Mouse (Mus musculus) hindbrain, embryonic 12.5 days (tissue): Measurements from ENCODE around the gene Uck1. TPM values are rescaled to one million over a fixed set of nuclear protein-coding genes. Genes with fewer than 3 reads are reported as not detected.

Experiments
- ATAC-seq: fragments of 200-750 bp; cut with Nextera tagmentation; 2 replicates; pipeline ENCODE4 v1.8.0; 2017; ENCODE audit warnings: moderate TSS enrichment; ENCODE audit not compliant: low FRiP score
- H3K27ac ChIP-seq: fragments of 300-500 bp; sonication (generic); 2 replicates; pipeline ENCODE4 v1.5.1; 2016; ENCODE audit warnings: mild to moderate bottlenecking
- H3K27me3 ChIP-seq: fragments of 300-500 bp; sonication (generic); 2 replicates; pipeline ENCODE4 v1.6.1; 2016; ENCODE audit warnings: mild to moderate bottlenecking
- H3K36me3 ChIP-seq: fragments of 300-500 bp; sonication (generic); 2 replicates; pipeline ENCODE4 v1.6.1; 2016; ENCODE audit warnings: mild to moderate bottlenecking
- H3K4me1 ChIP-seq: fragments of 300-500 bp; sonication (generic); 2 replicates; pipeline ENCODE4 v1.6.1; 2016
- H3K4me2 ChIP-seq: fragments of 300-500 bp; sonication (generic); replicated peaks from 2 replicates; pipeline ENCODE4 v1.6.1; 2016; ENCODE audit warnings: mild to moderate bottlenecking
- H3K4me3 ChIP-seq: fragments of 300-500 bp; sonication (generic); 2 replicates; pipeline ENCODE4 v1.5.1; 2016; ENCODE audit warnings: mild to moderate bottlenecking
- H3K9ac ChIP-seq: fragments of 300-500 bp; sonication (generic); 2 replicates; pipeline ENCODE4 v1.6.1; 2016; ENCODE audit warnings: mild to moderate bottlenecking, moderate library complexity
- H3K9me3 ChIP-seq: fragments of 300-500 bp; sonication (generic); replicated peaks from 2 replicates; pipeline ENCODE4 v1.6.1; 2016; ENCODE audit warnings: mild to moderate bottlenecking
- WGBS: fragments of 180-500 bp; shearing (Covaris S2); methylation state at CpG from one replicate; pipeline ENCODE4 v1.1.7; 2016; 5-methylcytosine and 5-hydroxymethylcytosine counted together
- polyA plus RNA-seq: library from polyadenylated mRNA; unstranded; fragments of >200 nt; fragmentation: Nextera tagmentation; extraction: Ambion mirVana; gene quantifications from 2 replicates; pipeline ENCODE4 v1.2.1, GENCODE M21; 2016

Uck1 gene
- polyA plus RNA-seq, 1 experiment from 2014 or later, result 67.3 TPM

DNA sequence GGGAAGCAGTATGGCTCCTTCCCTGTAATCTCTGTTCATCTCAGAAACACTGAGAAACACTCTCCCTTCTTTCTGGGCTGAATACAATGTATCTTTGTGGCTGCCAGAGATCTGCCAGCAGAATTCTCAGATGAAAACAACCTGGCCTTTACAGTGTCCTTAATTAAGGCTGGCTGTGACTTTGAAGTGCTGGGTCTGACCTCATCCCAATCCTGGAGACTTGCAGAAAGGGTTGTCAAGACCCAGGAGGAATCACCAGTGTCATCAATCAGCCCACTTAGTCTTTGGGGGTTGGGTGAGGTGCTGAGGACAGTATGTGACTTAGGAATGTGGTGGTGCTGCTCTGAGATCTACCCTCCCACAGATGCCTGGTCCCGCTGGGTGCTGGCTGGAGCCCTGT, 6.6 kb downstream of the Uck1 start:
- no peak overlapping the region for H3K4me3 ChIP-seq
- 93% methylated on average over 1 of the region's 1 CpGs for WGBS
- H3K9ac ChIP-seq, result no peak overlapping the region
- no peaks in the 10 kb centered on the region for H3K9me3 ChIP-seq
- no peaks in the 10 kb centered on the region for H3K27me3 ChIP-seq
- no peak overlapping the region for H3K4me2 ChIP-seq
- no peaks in the 10 kb centered on the region for H3K4me1 ChIP-seq
- no peak for ATAC-seq
- peaks cover 93% of the 10 kb centered on the region for H3K36me3 ChIP-seq
- H3K27ac ChIP-seq, result no peak overlapping the region

DNA sequence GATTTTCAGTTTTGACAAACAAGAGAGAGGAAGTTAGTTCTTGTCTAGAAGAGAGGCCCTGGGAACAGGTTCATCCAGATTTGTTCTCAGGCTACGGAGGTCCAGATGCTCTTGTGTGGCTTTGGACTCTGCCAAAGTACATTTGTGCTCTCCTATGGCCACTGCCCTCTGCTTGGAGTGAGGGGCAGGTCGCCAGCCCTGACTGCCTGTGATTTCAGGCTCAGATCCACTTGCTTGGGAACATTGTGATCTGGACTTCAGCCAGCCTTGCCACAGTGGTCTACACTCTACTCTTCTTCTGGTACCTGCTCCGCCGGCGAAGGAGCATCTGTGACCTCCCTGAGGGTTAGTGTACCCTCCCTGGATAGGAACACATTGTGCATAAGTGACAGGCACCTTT, 7.3 kb downstream of the Uck1 start:
- no peaks in the 10 kb centered on the region for H3K27me3 ChIP-seq
- H3K9me3 ChIP-seq, result no peaks in the 10 kb centered on the region
- H3K4me1 ChIP-seq, result no peaks in the 10 kb centered on the region
- no peak overlapping the region for H3K4me2 ChIP-seq
- no peak overlapping the region for H3K27ac ChIP-seq
- peaks cover 93% of the 10 kb centered on the region for H3K36me3 ChIP-seq
- ATAC-seq, result no peak
- no peak overlapping the region for H3K9ac ChIP-seq
- H3K4me3 ChIP-seq, result no peak overlapping the region
- WGBS, result 92% methylated on average over 5 of the region's 5 CpGs

DNA sequence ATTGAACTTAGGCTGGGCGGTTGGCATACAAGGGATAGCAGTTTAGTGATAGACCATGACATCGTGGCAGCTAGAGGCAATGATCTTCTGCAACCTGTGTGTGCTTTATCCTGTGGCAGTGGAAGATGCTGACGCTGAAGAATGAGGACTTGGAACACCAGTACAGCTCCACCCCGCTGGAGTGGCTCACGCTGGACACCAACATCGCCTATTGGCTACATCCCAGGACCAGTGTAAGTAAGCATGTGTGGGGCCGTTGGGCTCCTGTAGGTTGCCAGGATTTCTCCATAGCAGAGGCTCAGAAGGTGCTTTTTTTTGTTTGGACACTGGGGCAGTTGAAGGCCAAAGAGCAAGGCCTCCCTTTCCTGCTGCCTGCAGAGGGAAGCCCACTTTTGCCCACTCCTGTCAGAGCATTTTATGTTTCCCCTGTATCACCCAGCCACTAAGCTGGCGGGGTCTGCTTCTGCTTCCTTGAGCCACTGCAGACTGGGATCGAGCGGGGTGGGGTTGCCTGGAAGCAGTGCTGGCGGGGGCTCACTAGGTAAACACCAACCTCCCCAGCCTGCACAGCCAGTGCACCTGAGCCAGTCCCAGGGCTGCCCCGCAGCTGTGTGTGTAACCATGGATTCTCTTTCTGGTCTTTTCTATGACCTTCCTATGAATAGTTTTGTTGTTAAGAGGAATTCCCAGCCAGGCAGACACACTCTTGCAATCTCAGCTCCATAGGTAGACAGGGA, 8.0 kb downstream of the Uck1 start:
- Histone ChIP-seq H3K4me1 (no peaks in the 10 kb centered on the region), H3K4me3 (no peak overlapping the region), H3K27me3 (no peaks in the 10 kb centered on the region), H3K4me2 (no peak overlapping the region), H3K9me3 (no peaks in the 10 kb centered on the region), H3K9ac (no peak overlapping the region), H3K27ac (no peak overlapping the region), H3K36me3 (peaks cover 91% of the 10 kb centered on the region)
- 89% methylated on average over 12 of the region's 12 CpGs for WGBS
- no peak for ATAC-seq

- H3K9me3 ChIP-seq, result no peaks in the 10 kb centered on the region
- H3K9ac ChIP-seq, result no peak overlapping the region
- H3K27ac ChIP-seq, result no peak overlapping the region
- ATAC-seq, result no peak
- WGBS, result 78% methylated on average over 10 of the region's 10 CpGs
- H3K4me3 ChIP-seq, result no peak overlapping the region
- no peak overlapping the region for H3K4me2 ChIP-seq
- H3K36me3 ChIP-seq, result peaks cover 89% of the 10 kb centered on the region
- no peaks in the 10 kb centered on the region for H3K4me1 ChIP-seq
- no peaks in the 10 kb centered on the region for H3K27me3 ChIP-seq
These were observed 11.3 kb downstream of the Uck1 start for GRCm38 (mm10) chr2:32248377-32249361.

GRCm38 (mm10) chr2:32246741-32247140, 13.2 kb downstream of the Uck1 start:
- no peaks in the 10 kb centered on the region for H3K4me1 ChIP-seq
- no peaks in the 10 kb centered on the region for H3K27me3 ChIP-seq
- H3K36me3 ChIP-seq, result peaks cover 76% of the 10 kb centered on the region
- WGBS, result 87% methylated on average over 4 of the region's 4 CpGs
- no peaks in the 10 kb centered on the region for H3K9me3 ChIP-seq
- no peak overlapping the region for H3K4me2 ChIP-seq
- no peak overlapping the region for H3K27ac ChIP-seq
- no peak overlapping the region for H3K4me3 ChIP-seq
- no peak for ATAC-seq
- no peak overlapping the region for H3K9ac ChIP-seq

- WGBS, result 89% methylated on average over 4 of the region's 4 CpGs
- ATAC-seq, result no peak
- Histone ChIP-seq H3K4me1 (no peaks in the 10 kb centered on the region), H3K27me3 (no peaks in the 10 kb centered on the region), H3K9ac (no peak overlapping the region), H3K4me2 (no peak overlapping the region), H3K36me3 (peaks cover 44% of the 10 kb centered on the region), H3K9me3 (no peaks in the 10 kb centered on the region), H3K27ac (no peak overlapping the region), H3K4me3 (no peak overlapping the region)
These were observed 17.0 kb downstream of the Uck1 start for GRCm38 (mm10) chr2:32242986-32243385.

DNA sequence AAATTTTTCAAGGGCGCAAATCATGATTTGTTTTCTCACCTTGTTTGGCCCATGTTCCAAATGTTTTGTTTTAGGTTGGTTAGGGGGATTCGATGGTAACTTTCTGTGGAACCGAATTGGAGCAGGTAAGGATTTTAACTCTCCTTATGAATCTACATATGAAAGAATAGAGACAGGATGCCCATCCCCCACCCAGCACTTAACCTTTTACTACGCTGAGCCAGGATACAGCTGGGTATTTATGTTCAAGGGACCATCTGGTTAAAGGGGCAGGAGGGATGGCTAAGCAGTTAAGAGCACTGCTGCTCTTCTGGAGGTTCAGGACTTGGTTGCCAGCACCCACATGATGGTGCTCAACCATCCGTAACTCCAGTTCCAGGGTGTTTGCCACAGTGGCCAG, 19.4 kb downstream of the Uck1 start:
- H3K36me3 ChIP-seq, result peaks cover 30% of the 10 kb centered on the region
- no peak overlapping the region for H3K9ac ChIP-seq
- H3K4me2 ChIP-seq, result no peak overlapping the region

GRCm38 (mm10) chr2:32238708-32239435, 21.1 kb downstream of the Uck1 start:
- H3K4me2 ChIP-seq, result no peak overlapping the region
- peaks cover 22% of the 10 kb centered on the region for H3K4me1 ChIP-seq
- H3K9me3 ChIP-seq, result no peaks in the 10 kb centered on the region
- no peak overlapping the region for H3K4me3 ChIP-seq
- no peak overlapping the region for H3K27ac ChIP-seq
- WGBS, result 94% methylated on average over 9 of the region's 9 CpGs
- H3K9ac ChIP-seq, result no peak overlapping the region
- H3K36me3 ChIP-seq, result peaks cover 16% of the 10 kb centered on the region
- no peak for ATAC-seq
- no peaks in the 10 kb centered on the region for H3K27me3 ChIP-seq

More for the DNA sequence above, 19.4 kb downstream of the Uck1 start:
- ATAC-seq, result no peak
- H3K27ac ChIP-seq, result no peak overlapping the region
- no peaks in the 10 kb centered on the region for H3K9me3 ChIP-seq
- no peaks in the 10 kb centered on the region for H3K27me3 ChIP-seq
- no peak overlapping the region for H3K4me3 ChIP-seq
- peaks cover 9% of the 10 kb centered on the region for H3K4me1 ChIP-seq
- WGBS, result 86% methylated on average over 5 of the region's 5 CpGs

- Histone ChIP-seq H3K36me3 (peaks cover 24% of the 10 kb centered on the region), H3K4me3 (peak overlapping the region; percentile 52), H3K4me1 (peaks cover 22% of the 10 kb centered on the region), H3K27me3 (no peaks in the 10 kb centered on the region), H3K9me3 (no peaks in the 10 kb centered on the region), H3K27ac (no peak overlapping the region; the same call in 1 of the 2 replicates), H3K9ac (peak overlapping the region; percentile 63; the same call in 1 of the 2 replicates), H3K4me2 (peak overlapping the region; percentile 68)
- 0 out of 2 replicates have a peak, but pooled peaks have one; percentile 1 for ATAC-seq
- 54% methylated on average over 4 of the region's 4 CpGs for WGBS
These were observed 22.4 kb downstream of the Uck1 start for GRCm38 (mm10) chr2:32237571-32237970.

DNA sequence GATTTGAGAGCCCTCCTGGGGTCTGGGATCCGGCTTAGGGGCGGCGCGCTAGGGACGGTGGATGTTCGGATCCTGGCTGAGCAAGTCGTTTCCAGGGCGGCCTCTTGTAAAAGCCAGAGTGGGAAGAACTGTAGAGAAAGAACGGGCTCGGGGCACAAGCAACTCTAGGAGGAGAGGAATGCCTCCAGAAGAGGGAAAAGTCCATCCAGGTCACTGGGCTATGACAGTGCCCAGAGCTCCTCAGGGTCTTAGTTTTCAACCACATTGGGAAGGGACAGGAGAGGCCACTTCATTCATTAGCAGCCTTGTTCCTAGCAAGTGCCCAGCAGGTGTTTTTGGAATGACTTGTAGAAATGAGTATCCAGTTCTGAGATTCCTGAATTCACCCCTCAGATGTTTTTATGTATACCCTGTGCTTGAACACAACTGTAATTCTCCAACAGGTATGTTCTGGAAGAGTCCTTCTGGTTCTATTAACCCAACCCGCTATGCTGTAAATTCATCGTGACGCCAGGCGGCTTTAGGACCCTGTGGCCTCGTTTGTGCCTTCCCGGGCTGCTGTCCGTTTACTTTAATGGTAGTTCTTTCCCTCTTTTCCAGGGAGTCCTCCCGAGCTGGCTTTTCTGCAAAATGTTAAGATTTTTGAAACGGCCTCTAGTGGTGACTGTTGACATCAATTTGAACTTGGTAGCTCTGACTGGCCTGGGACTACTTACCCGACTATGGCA, 23.0 kb downstream of the Uck1 start:
- Histone ChIP-seq H3K4me1 (peaks cover 22% of the 10 kb centered on the region), H3K9ac (peak overlapping the region; percentile 63), H3K27me3 (no peaks in the 10 kb centered on the region), H3K9me3 (no peaks in the 10 kb centered on the region), H3K4me3 (peak overlapping the region; percentile 52), H3K27ac (peak overlapping the region; percentile 77), H3K4me2 (peak overlapping the region; percentile 68), H3K36me3 (peaks cover 27% of the 10 kb centered on the region)
- peak; percentile 19; the same call in 1 of the 2 replicates for ATAC-seq
- WGBS, result under 1% methylated on average over 20 of the region's 20 CpGs

- WGBS, result under 1% methylated on average over 54 of the region's 54 CpGs
- Histone ChIP-seq H3K4me1 (peaks cover 22% of the 10 kb centered on the region), H3K27ac (peak within 1 kb of the TSS; percentile 77), H3K4me2 (peak within 1 kb of the TSS; percentile 68), H3K36me3 (peaks cover 31% of the 10 kb centered on the region), H3K4me3 (peak within 1 kb of the TSS; percentile 52), H3K9me3 (no peaks in the 10 kb centered on the region), H3K9ac (peak within 1 kb of the TSS; percentile 68), H3K27me3 (no peaks in the 10 kb centered on the region)
- peak; percentile 89 for ATAC-seq
These were observed 23.8 kb downstream of the Uck1 start, which contains the start of gene Pomt1 for GRCm38 (mm10) chr2:32235886-32236759. Gene Pomt1 (plus strand): TSS chr2:32236590.
